Comparison of ENCODE assay signal across 16 mouse cellular contexts in the genomic region with DNA sequence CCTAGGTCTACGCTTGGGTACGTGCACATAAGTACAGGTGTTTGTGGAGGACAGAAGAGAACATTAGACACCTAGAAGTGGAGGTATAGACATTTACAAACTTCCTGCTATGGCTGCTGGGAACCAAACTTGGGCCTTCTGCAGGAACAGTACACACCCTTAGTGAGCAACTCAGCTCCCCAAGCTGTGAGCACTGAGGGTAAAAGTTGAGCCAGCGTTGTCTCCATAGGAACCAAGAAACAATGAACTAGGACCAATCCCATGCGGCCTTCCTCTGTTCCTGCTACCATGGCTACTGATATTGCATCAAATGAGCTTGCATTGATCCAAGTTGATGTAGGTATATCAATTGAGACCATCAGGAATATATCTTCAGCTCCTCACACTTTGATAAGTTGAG. TPM values are rescaled to one million over a fixed set of nuclear protein-coding genes. Genes with fewer than 3 reads are reported as not detected.
DNase-seq lines count a peak whose midpoint lies in the region; ATAC-seq lines count a peak whose summit lies in the region.
"Had no signal": no experiment of that assay in that cellular context is flagged by ENCODE, and none has a peak within 500 bp of the region (broad histone marks: within the 10 kb centered on the region; RNA-seq: fewer than 3 reads in every experiment).

No protein-coding gene starts in this region.

- no peak overlapping the region for H3K27ac ChIP-seq in limb, embryonic 13.5 days
- no peak overlapping the region for H3K27ac ChIP-seq in limb, embryonic 10.5 days
- no peak overlapping the region for H3K27ac ChIP-seq in hindbrain, embryonic 13.5 days
- no peak overlapping the region for H3K27ac ChIP-seq in midbrain, embryonic 15.5 days
- H3K27ac ChIP-seq in kidney, embryonic 15.5 days: no peak overlapping the region
- H3K27ac ChIP-seq: limb, embryonic 15.5 days had no signal

- H3K4me1 ChIP-seq in limb, embryonic 13.5 days: peaks cover 24% of the 10 kb centered on the region
- H3K4me1 ChIP-seq in limb, embryonic 10.5 days: peaks cover 16% of the 10 kb centered on the region
- H3K4me1 ChIP-seq in hindbrain, embryonic 13.5 days (replicated peaks): peaks cover 5% of the 10 kb centered on the region
- peaks cover 4% of the 10 kb centered on the region; the same call in 1 of the 2 replicates for H3K4me1 ChIP-seq in midbrain, embryonic 15.5 days
- H3K4me1 ChIP-seq in kidney, embryonic 15.5 days: peaks cover 11% of the 10 kb centered on the region

- H3K27me3 ChIP-seq in limb, embryonic 13.5 days: peaks cover 44% of the 10 kb centered on the region
- peaks cover 39% of the 10 kb centered on the region; the same call in 1 of the 2 replicates for H3K27me3 ChIP-seq in limb, embryonic 10.5 days (ENCODE audit: low read depth, poor library complexity, severe bottlenecking)
- H3K27me3 ChIP-seq in hindbrain, embryonic 13.5 days: no peaks in the 10 kb centered on the region
- no peaks in the 10 kb centered on the region for H3K27me3 ChIP-seq in midbrain, embryonic 15.5 days (replicated peaks)
- H3K27me3 ChIP-seq in kidney, embryonic 15.5 days: no peaks in the 10 kb centered on the region

- WGBS in limb, embryonic 13.5 days: 71% methylated on average over 4 of the region's 4 CpGs
- 77% methylated on average over 4 of the region's 4 CpGs for WGBS in limb, embryonic 10.5 days
- WGBS in hindbrain, embryonic 13.5 days: 51% methylated on average over 4 of the region's 4 CpGs
- WGBS in midbrain, embryonic 15.5 days: 46% methylated on average over 4 of the region's 4 CpGs
- WGBS in kidney, embryonic 15.5 days: 74% methylated on average over 4 of the region's 4 CpGs

- DNase-seq in limb, embryonic 10.5 days (ENCODE audit: low spot score): no peak
- DNase-seq in retina, postnatal 1 day: peak; percentile 56
- DNase-seq in c-Kit-positive CD71-positive TER-119-positive erythroid progenitor cells, embryonic 14.5 days (ENCODE audit: low spot score): no peak
- no peak for DNase-seq in layer of hippocampus, postnatal 14 days (ENCODE audit: low spot score in 2 of 2)

- no peaks in the 10 kb centered on the region for H3K36me3 ChIP-seq in limb, embryonic 13.5 days
- H3K36me3 ChIP-seq in limb, embryonic 10.5 days: no peaks in the 10 kb centered on the region
- no peaks in the 10 kb centered on the region for H3K36me3 ChIP-seq in hindbrain, embryonic 13.5 days
- H3K36me3 ChIP-seq in midbrain, embryonic 15.5 days (replicated peaks): no peaks in the 10 kb centered on the region
- H3K36me3 ChIP-seq in kidney, embryonic 15.5 days: no peaks in the 10 kb centered on the region
- H3K36me3 ChIP-seq: limb, embryonic 15.5 days had no signal

- H3K4me3 ChIP-seq in limb, embryonic 13.5 days: no peak overlapping the region
- H3K4me3 ChIP-seq in limb, embryonic 10.5 days: no peak overlapping the region
- no peak overlapping the region for H3K4me3 ChIP-seq in hindbrain, embryonic 13.5 days
- H3K4me3 ChIP-seq in midbrain, embryonic 15.5 days: no peak overlapping the region
- no peak overlapping the region for H3K4me3 ChIP-seq in kidney, embryonic 15.5 days (replicated peaks)
- H3K4me3 ChIP-seq: limb, embryonic 15.5 days had no signal

- H3K4me2 ChIP-seq in limb, embryonic 13.5 days (replicated peaks): no peak overlapping the region
- H3K4me2 ChIP-seq in hindbrain, embryonic 13.5 days: no peak overlapping the region
- no peak overlapping the region for H3K4me2 ChIP-seq in midbrain, embryonic 15.5 days
- no peak overlapping the region for H3K4me2 ChIP-seq in kidney, embryonic 15.5 days
- H3K4me2 ChIP-seq: limb, embryonic 15.5 days had no signal

- no peak overlapping the region for H3K9ac ChIP-seq in limb, embryonic 13.5 days
- no peak overlapping the region for H3K9ac ChIP-seq in hindbrain, embryonic 13.5 days
- H3K9ac ChIP-seq in midbrain, embryonic 15.5 days: no peak overlapping the region
- H3K9ac ChIP-seq in kidney, embryonic 15.5 days: no peak overlapping the region
- H3K9ac ChIP-seq: limb, embryonic 15.5 days had no signal

- H3K9me3 ChIP-seq in limb, embryonic 13.5 days: no peaks in the 10 kb centered on the region
- no peaks in the 10 kb centered on the region for H3K9me3 ChIP-seq in limb, embryonic 10.5 days (replicated peaks)
- H3K9me3 ChIP-seq in hindbrain, embryonic 13.5 days: no peaks in the 10 kb centered on the region
- no peaks in the 10 kb centered on the region for H3K9me3 ChIP-seq in midbrain, embryonic 15.5 days
- no peaks in the 10 kb centered on the region for H3K9me3 ChIP-seq in kidney, embryonic 15.5 days (replicated peaks)
- H3K9me3 ChIP-seq: limb, embryonic 15.5 days had no signal

- ATAC-seq in limb, embryonic 13.5 days (ENCODE audit: low FRiP score, low read depth): peak; percentile 14; the same call in 1 of the 2 replicates
- peak; percentile 59; the same call in 1 of the 2 replicates for ATAC-seq in hindbrain, embryonic 13.5 days (ENCODE audit: low FRiP score)
- ATAC-seq in midbrain, embryonic 15.5 days (replicated peaks): peak; percentile 52; the same call in 1 of the 2 replicates
- ATAC-seq in kidney, embryonic 15.5 days (replicated peaks; ENCODE audit: low FRiP score): no peak

RNA-seq across cellular contexts. Expression of a gene that starts 22.0 kb away (rescaled TPM):
- not detected in 2 replicates for polyA plus RNA-seq in limb, embryonic 13.5 days (2015; fragmentation: Nextera tagmentation; extraction: Ambion mirVana)
- polyA plus RNA-seq in limb, embryonic 10.5 days (2016; fragmentation: Nextera tagmentation; extraction: Ambion mirVana): not detected in 2 replicates
- not detected in 2 replicates for polyA plus RNA-seq in hindbrain, embryonic 13.5 days (2015; fragmentation: Nextera tagmentation; extraction: Ambion mirVana)
- not detected in 2 replicates for polyA plus RNA-seq in midbrain, embryonic 15.5 days (2015; fragmentation: Nextera tagmentation; extraction: Ambion mirVana)
- polyA plus RNA-seq in kidney, embryonic 15.5 days (2015; fragmentation: Nextera tagmentation; extraction: Ambion mirVana): not detected in 2 replicates
- under 1 TPM; 0.74 to 0.92 TPM for total RNA-seq in layer of hippocampus, postnatal 14 days (2021)
- total RNA-seq: ES-E14; monocyte, adult 5-6 weeks had no signal
- polyA plus RNA-seq: gonadal fat pad, adult 2 months; heart, embryonic 14.5 days; intestine, embryonic 14.5 days; kidney, embryonic 16.5 days; limb, embryonic 15.5 days; thymus, adult 2 months had no signal

RNA-seq across cellular contexts. Expression of a gene that starts 29.6 kb away (rescaled TPM):
- 5.3 and 5.6 TPM in 2 replicates for polyA plus RNA-seq in limb, embryonic 13.5 days (2015; fragmentation: Nextera tagmentation; extraction: Ambion mirVana)
- 7.4 and 7.7 TPM in 2 replicates for polyA plus RNA-seq in limb, embryonic 10.5 days (2016; fragmentation: Nextera tagmentation; extraction: Ambion mirVana)
- polyA plus RNA-seq in hindbrain, embryonic 13.5 days (2015; fragmentation: Nextera tagmentation; extraction: Ambion mirVana): 10.7 and 10.9 TPM in 2 replicates
- polyA plus RNA-seq in midbrain, embryonic 15.5 days (2015; fragmentation: Nextera tagmentation; extraction: Ambion mirVana): 12.6 and 13.2 TPM in 2 replicates
- polyA plus RNA-seq in kidney, embryonic 15.5 days (2015; fragmentation: Nextera tagmentation; extraction: Ambion mirVana): 7.9 and 8.4 TPM in 2 replicates
- total RNA-seq in layer of hippocampus, postnatal 14 days (2021): 10 to 100 TPM; 21.1 to 24.0 TPM
